Mouse (Mus musculus) thymus, postnatal 25 days (tissue): ENCODE results near the gene Vmn1r194.
"Not testable (repeated sequence)": the region's sequence is repeated elsewhere in the genome, so short reads cannot be mapped to it uniquely, and the experiment has no call there.

Experiments used
- DNase-seq: peaks from one replicate; pipeline ENCODE4 v3.0.0; 2022

Vmn1r194 gene

DNA sequence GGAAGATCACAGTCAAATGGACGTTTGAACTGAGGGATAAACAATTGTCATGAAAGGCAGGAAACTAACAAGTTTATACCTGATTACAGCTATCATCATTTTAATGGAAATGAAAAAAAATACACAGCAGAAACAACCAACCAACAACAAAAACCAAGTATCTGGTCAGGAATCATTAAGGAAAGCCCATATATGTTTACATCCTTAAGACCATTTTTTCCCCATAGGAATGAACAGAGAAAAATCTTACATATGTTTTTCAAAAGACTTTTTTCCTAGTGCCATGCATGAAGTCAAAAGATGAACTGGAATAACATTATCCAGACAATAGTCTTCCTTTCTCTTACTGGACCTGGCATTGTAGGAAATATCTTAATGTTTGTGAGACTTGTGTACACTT, at the start of gene Vmn1r194:
TSS of gene Vmn1r194 (plus strand) at position 301 of the 400 bp plus-strand sequence.
- no peak for DNase-seq

DNA sequence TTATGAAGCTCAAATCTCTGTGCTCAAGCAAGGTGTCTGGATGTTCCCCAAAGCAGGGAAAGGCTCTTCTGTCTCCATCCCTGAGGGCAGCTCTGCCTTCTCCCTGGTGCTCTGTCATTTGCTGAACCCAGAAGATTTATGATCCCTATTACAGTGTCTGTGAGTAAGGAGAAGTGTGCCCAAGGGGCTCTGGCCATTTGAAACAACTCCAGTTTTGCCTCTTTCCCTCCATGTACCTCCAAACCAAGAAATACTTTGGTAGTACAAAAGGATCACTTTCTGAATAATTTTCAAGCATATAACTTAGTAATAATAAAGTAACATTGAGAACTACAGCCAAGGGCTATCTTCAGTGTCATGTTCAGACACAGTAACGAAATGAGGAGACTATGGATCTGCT, 21.0 kb upstream of the Vmn1r194 start, which contains the start of gene Vmn1r193:
TSS of gene Vmn1r193 (minus strand) at position 101 of the 400 bp plus-strand sequence.
- not testable (repeated sequence) for DNase-seq

DNA sequence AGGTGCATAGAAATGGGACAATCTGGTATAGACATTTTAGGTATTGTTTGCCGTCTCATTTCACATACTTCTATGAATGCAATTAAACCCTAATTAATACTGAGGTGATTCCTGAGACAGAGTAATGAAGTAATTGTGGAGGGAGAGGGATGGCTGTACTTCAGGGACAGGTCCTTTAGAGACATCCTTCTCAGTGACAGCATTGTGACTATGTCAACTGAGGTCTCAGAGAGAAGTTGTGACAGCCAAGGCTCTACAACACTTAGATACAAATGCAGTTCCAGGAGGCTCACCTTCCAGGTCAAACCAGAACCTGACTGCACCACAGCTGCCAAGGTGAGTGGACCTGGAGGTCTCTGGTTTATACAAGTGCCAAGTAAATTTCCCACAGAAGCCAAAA, 26.2 kb downstream of the Vmn1r194 start, which contains the start of gene Vmn1r195:
TSS of gene Vmn1r195 (plus strand) at position 301 of the 400 bp plus-strand sequence.
- not testable (repeated sequence) for DNase-seq

DNA sequence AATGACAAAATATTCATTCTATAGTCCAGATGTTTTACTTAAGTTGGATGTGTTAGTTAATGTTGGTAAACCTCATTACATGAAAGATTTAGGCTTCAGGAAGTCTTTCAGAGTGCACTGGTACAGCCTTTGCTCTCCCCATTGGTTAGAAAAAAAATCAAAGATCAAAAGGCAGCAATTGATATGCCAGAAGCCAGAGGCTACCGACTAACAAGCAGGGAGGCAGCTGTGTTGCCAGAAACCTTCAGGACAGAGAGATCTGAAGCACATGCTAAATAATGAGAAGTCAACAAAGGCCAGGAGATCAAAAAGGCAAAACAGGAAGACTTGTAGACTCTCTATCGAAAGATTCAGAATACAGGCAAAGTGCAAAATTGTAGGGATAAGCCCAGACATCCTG, 27.7 kb downstream of the Vmn1r194 start:
- no peak for DNase-seq

DNA sequence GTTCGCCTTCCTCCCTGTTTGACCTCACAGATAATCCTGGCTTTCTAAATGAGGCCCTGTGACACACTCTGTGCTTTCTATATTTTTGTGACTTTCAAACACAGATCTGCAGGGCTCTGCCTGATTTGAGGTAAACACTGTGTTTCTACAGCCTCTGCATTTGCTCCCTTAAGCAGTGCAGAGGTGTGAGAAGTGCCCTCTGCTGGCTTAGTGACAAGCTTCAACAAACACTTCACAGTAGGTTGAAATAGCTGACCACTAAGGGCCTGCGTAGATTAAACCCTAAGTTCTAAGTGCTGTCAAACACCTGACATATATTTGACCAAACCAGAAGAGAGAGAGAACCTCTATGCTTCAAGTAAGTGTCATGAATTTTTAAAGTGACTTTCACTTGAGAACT, 40.6 kb downstream of the Vmn1r194 start:
- DNase-seq, result no peak

DNA sequence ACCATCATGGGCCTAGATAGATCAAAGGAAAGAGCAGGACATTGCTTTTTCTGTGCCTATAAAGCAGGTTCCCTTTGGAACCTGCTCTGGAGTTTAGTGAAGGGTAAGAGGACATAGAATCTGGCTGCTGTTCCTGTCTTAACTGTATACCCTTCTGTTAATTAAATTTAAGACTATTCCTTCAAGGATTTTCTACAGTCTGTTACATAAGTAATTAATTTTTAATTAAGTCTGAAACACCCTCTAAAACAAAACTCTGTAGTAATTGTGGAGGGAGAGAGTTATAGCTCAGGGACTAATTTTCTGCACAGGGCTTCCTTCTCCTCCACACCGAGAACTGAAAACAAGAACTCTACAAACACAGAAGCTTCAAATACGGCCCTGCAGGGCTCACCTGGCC, 45.6 kb downstream of the Vmn1r194 start, which contains the start of gene Vmn1r196:
TSS of gene Vmn1r196 (plus strand) at position 301 of the 400 bp plus-strand sequence.
- no peak for DNase-seq
